Mouse (Mus musculus): Measurements from ENCODE around the gene Prss54.

DNA sequence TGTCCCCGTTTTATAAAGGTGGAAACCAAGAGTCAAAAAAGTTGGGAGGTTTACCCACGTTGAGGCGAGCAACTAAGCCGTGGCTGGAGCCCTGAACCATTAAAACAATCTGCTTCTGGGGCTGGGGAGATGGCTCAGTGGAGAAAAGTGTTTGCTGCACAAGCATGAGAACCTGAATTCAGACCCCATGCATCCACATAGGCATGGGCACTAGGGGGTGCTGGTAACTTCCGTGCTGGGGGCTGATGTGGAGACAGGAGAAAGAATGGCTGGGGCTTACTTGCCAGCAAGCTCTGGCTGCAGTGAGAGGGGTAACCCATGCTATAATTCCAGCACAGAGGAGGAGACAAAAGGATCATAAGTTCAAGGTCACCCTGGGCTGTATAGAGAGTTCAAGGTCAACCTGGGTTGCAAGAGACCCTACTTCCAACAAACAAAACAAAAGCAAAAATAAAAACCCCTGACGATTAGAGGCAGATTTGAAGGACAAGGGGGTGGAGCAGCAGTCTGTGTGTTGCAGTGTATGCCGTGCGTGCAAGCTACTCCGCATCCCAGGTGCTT, 47.3 kb downstream of the Prss54 start:
- TF ChIP-seq CTCF (IDR thresholded peaks at IDR 0.05; ENCODE audit: borderline replicate concordance, extremely low read depth, insufficient read depth, insufficient read length) = peak; percentile 20; the same call in 1 of the 2 replicates
- no peak for TF ChIP-seq POLR2A (IDR thresholded peaks at IDR 0.05; ENCODE audit: borderline replicate concordance, extremely low read depth, insufficient read depth, insufficient read length, poor library complexity, severe bottlenecking)
